Mouse (Mus musculus): ENCODE results near the gene Lrrc41. TPM values are rescaled to one million over a fixed set of nuclear protein-coding genes. Genes with fewer than 3 reads are reported as not detected.
A peak's percentile ranks its signal among the peaks of the same experiment; 100 is the strongest.

Lrrc41 gene
- polyA plus RNA-seq, 1 experiment from 2014 or later = 49.2 TPM

- Histone ChIP-seq H3K9me3 (ENCODE audit: control insufficient read depth) (no peaks in the 10 kb centered on the region), H3K4me2 (replicated peaks; ENCODE audit: low read depth) (peak overlapping the region; percentile 82), H3K4me3 (ENCODE audit: low read depth, low read length) (peak overlapping the region; percentile 87), H3K4me1 (replicated peaks; ENCODE audit: control insufficient read depth, insufficient read depth, low read length) (peaks cover 4% of the 10 kb centered on the region), H3K36me3 (ENCODE audit: control insufficient read depth, insufficient read depth) (peaks cover 13% of the 10 kb centered on the region), H3K27ac (ENCODE audit: low read depth, low read length) (peak overlapping the region; percentile 100), H3K27me3 (replicated peaks; ENCODE audit: control insufficient read depth, insufficient read depth, low read length) (no peaks in the 10 kb centered on the region), H3K9ac (ENCODE audit: low read depth, low read length) (peak overlapping the region; percentile 93)
- ATAC-seq = peak; percentile 3; the same call in 1 of the 2 replicates
- TF ChIP-seq CTCF (IDR thresholded peaks at IDR 0.05; ENCODE audit: low read depth) = no peak
- 2% methylated on average over 37 of the region's 37 CpGs for WGBS
Observed at GRCm38 (mm10) chr4:116076369-116077231, 1.5 kb downstream of the Lrrc41 start.

GRCm38 (mm10) chr4:116077240-116078095 is 2.4 kb downstream of the Lrrc41 start:
- TF ChIP-seq CTCF (IDR thresholded peaks at IDR 0.05; ENCODE audit: low read depth) = peak; percentile 16; the same call in 1 of the 2 replicates
- 30% methylated on average over 3 of the region's 3 CpGs for WGBS
- H3K4me2 ChIP-seq (replicated peaks; ENCODE audit: low read depth) = peak overlapping the region; percentile 82
- peaks cover 4% of the 10 kb centered on the region for H3K4me1 ChIP-seq (replicated peaks; ENCODE audit: control insufficient read depth, insufficient read depth, low read length)
- ATAC-seq = peak; percentile 14; the same call in 1 of the 2 replicates
- H3K27ac ChIP-seq (ENCODE audit: low read depth, low read length) = peak overlapping the region; percentile 100
- peaks cover 13% of the 10 kb centered on the region for H3K36me3 ChIP-seq (ENCODE audit: control insufficient read depth, insufficient read depth)
- no peaks in the 10 kb centered on the region for H3K9me3 ChIP-seq (ENCODE audit: control insufficient read depth)
- no peaks in the 10 kb centered on the region for H3K27me3 ChIP-seq (replicated peaks; ENCODE audit: control insufficient read depth, insufficient read depth, low read length)
- H3K9ac ChIP-seq (ENCODE audit: low read depth, low read length) = peak overlapping the region; percentile 93
- H3K4me3 ChIP-seq (ENCODE audit: low read depth, low read length) = peak overlapping the region; percentile 87

GRCm38 (mm10) chr4:116088510-116089249 is 13.6 kb downstream of the Lrrc41 start:
- no peak for ATAC-seq
- Histone ChIP-seq H3K9ac (ENCODE audit: low read depth, low read length) (no peak overlapping the region), H3K27me3 (replicated peaks; ENCODE audit: control insufficient read depth, insufficient read depth, low read length) (no peaks in the 10 kb centered on the region), H3K4me1 (replicated peaks; ENCODE audit: control insufficient read depth, insufficient read depth, low read length) (no peaks in the 10 kb centered on the region), H3K4me2 (replicated peaks; ENCODE audit: low read depth) (no peak overlapping the region), H3K4me3 (ENCODE audit: low read depth, low read length) (no peak overlapping the region), H3K27ac (ENCODE audit: low read depth, low read length) (no peak overlapping the region), H3K9me3 (ENCODE audit: control insufficient read depth) (no peaks in the 10 kb centered on the region), H3K36me3 (ENCODE audit: control insufficient read depth, insufficient read depth) (peaks cover 77% of the 10 kb centered on the region)
- 87% methylated on average over 23 of the region's 23 CpGs for WGBS
- no peak for TF ChIP-seq CTCF (IDR thresholded peaks at IDR 0.05; ENCODE audit: low read depth)

GRCm38 (mm10) chr4:116096291-116096690 is 21.2 kb downstream of the Lrrc41 start:
- Histone ChIP-seq H3K9me3 (ENCODE audit: control insufficient read depth) (no peaks in the 10 kb centered on the region), H3K27ac (ENCODE audit: low read depth, low read length) (no peak overlapping the region), H3K9ac (ENCODE audit: low read depth, low read length) (no peak overlapping the region), H3K4me2 (replicated peaks; ENCODE audit: low read depth) (no peak overlapping the region), H3K4me1 (replicated peaks; ENCODE audit: control insufficient read depth, insufficient read depth, low read length) (no peaks in the 10 kb centered on the region), H3K4me3 (ENCODE audit: low read depth, low read length) (no peak overlapping the region), H3K36me3 (ENCODE audit: control insufficient read depth, insufficient read depth) (peaks cover 79% of the 10 kb centered on the region), H3K27me3 (replicated peaks; ENCODE audit: control insufficient read depth, insufficient read depth, low read length) (no peaks in the 10 kb centered on the region)
- 87% methylated on average over 10 of the region's 10 CpGs for WGBS
- no peak for TF ChIP-seq CTCF (IDR thresholded peaks at IDR 0.05; ENCODE audit: low read depth)
- ATAC-seq = no peak

GRCm38 (mm10) chr4:116097211-116097610 is 22.1 kb downstream of the Lrrc41 start:
- H3K27ac ChIP-seq (ENCODE audit: low read depth, low read length) = peak overlapping the region; percentile 21; the same call in 1 of the 2 replicates

More at GRCm38 (mm10) chr4:116097211-116097610, 22.1 kb downstream of the Lrrc41 start:
- Histone ChIP-seq H3K9ac (ENCODE audit: low read depth, low read length) (no peak overlapping the region), H3K36me3 (ENCODE audit: control insufficient read depth, insufficient read depth) (peaks cover 79% of the 10 kb centered on the region), H3K4me3 (ENCODE audit: low read depth, low read length) (no peak overlapping the region), H3K9me3 (ENCODE audit: control insufficient read depth) (no peaks in the 10 kb centered on the region), H3K4me2 (replicated peaks; ENCODE audit: low read depth) (no peak overlapping the region), H3K4me1 (replicated peaks; ENCODE audit: control insufficient read depth, insufficient read depth, low read length) (no peaks in the 10 kb centered on the region), H3K27me3 (replicated peaks; ENCODE audit: control insufficient read depth, insufficient read depth, low read length) (no peaks in the 10 kb centered on the region)
- 54% methylated on average over 8 of the region's 8 CpGs for WGBS
- no peak for TF ChIP-seq CTCF (IDR thresholded peaks at IDR 0.05; ENCODE audit: low read depth)
- ATAC-seq = peak; percentile 45

Data from intestine, postnatal 0 days (tissue).